Mouse (Mus musculus) brain, embryonic 14.5 days (tissue): ENCODE results near the gene Abi3bp. TPM values are rescaled to one million over a fixed set of nuclear protein-coding genes. Genes with fewer than 3 reads are reported as not detected.

Experiments used
- DNase-seq: peaks from one replicate; pipeline ENCODE4 v3.0.0-alpha.2; 2011; ENCODE audit warnings: low read depth
- CTCF ChIP-seq: fragments of 200-500 bp; IDR thresholded peaks from 2 replicates; pipeline ENCODE4 v1.5.1; 2012; ENCODE audit warnings: inconsistent platforms, mild to moderate bottlenecking, moderate library complexity, borderline replicate concordance; ENCODE audit not compliant: insufficient read depth, insufficient read length; ENCODE audit errors: extremely low read depth
- POLR2A ChIP-seq: fragments of 200-500 bp; IDR thresholded peaks from 2 replicates; pipeline ENCODE4 v1.6.1; 2012; ENCODE audit warnings: mild to moderate bottlenecking, inconsistent platforms, borderline replicate concordance; ENCODE audit not compliant: poor library complexity, insufficient read depth, insufficient read length, severe bottlenecking; ENCODE audit errors: extremely low read depth
- polyA plus RNA-seq: library from polyadenylated mRNA; depleted of rRNA; stranded (reverse); fragments of >200 nt; gene quantifications from 2 replicates; pipeline ENCODE4 v1.2.3, GENCODE M21; 2012; rRNA removed

The Abi3bp gene
- 0.42 and 0.57 TPM in 2 replicates for polyA plus RNA-seq

GRCm38 (mm10) chr16:56477677-56478574, at the start of gene Abi3bp:
Gene Abi3bp, plus strand, starts transcription at chr16:56477878.
- TF ChIP-seq POLR2A (no peak), CTCF (no peak)
- peak; percentile 20 for DNase-seq

DNA sequence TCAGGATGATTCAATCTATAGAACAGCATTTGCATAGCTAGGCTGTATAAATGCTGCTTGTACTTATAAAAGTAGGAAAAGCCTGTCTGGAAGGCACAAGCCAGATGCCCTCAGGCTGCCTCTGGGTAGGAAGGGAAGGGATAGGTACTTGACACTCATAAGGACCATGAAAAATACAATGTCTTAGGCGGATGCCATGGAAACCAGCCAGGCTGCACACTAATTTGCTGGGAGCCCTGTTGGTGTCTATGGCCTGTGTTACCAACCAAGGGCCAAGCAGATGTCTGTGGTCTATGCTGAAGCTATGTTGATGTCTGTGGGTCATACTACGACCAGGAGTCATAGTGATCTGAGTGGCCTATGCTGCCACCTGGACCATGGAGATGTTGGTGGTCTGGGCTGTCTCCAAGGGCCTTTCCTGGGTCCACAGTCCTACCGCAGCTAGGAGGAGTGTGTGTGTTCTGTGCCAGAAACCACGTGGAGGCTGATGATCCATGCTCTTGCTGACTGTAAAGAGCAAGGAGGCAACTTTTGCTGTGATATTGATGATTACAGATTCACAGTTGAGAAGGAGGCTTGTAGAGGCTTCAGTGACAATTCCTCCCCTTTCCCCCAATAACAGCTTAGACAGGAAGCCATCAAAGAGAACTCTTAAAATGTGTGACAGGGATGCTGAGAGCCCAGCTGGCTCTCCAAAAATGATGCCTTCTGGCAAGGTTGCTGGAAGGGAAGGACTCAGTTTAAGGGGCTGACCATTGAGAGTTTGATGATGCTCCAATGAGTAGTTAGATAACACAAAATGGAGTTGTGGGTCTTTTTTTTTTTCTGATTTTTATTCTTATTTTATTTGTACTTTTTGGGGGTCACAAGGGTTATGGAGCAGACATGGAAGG, 42.1 kb upstream of the Abi3bp start:
- TF ChIP-seq POLR2A (no peak), CTCF (no peak)
- DNase-seq: peak; percentile 9

GRCm38 (mm10) chr16:56440243-56440642, 37.4 kb upstream of the Abi3bp start:
- no peak for DNase-seq
- TF ChIP-seq POLR2A (no peak), CTCF (no peak)

GRCm38 (mm10) chr16:56441113-56441512, 36.6 kb upstream of the Abi3bp start:
- TF ChIP-seq POLR2A (no peak), CTCF (no peak)
- DNase-seq: no peak

GRCm38 (mm10) chr16:56441658-56442344, 35.9 kb upstream of the Abi3bp start:
- no peak for TF ChIP-seq POLR2A
- no peak for TF ChIP-seq CTCF
- DNase-seq: no peak

- no peak for TF ChIP-seq CTCF
- TF ChIP-seq POLR2A: no peak
Observed at GRCm38 (mm10) chr16:56451482-56451881, 26.2 kb upstream of the Abi3bp start.

GRCm38 (mm10) chr16:56451923-56452322, 25.8 kb upstream of the Abi3bp start:
- TF ChIP-seq CTCF (no peak), POLR2A (no peak)

More at GRCm38 (mm10) chr16:56451482-56451881, 26.2 kb upstream of the Abi3bp start:
- no peak for DNase-seq

GRCm38 (mm10) chr16:56458052-56458754, 19.5 kb upstream of the Abi3bp start:
- DNase-seq: no peak
- no peak for TF ChIP-seq CTCF
- TF ChIP-seq POLR2A: no peak

More at GRCm38 (mm10) chr16:56451923-56452322, 25.8 kb upstream of the Abi3bp start:
- DNase-seq: no peak

- DNase-seq: no peak
- TF ChIP-seq POLR2A (no peak), CTCF (no peak)
Observed at GRCm38 (mm10) chr16:56473160-56473559, 4.5 kb upstream of the Abi3bp start.

GRCm38 (mm10) chr16:56475676-56476075, 2.0 kb upstream of the Abi3bp start:
- TF ChIP-seq POLR2A (no peak), CTCF (no peak)
- DNase-seq: no peak

- DNase-seq: no peak
- TF ChIP-seq POLR2A: no peak
- no peak for TF ChIP-seq CTCF
Observed at GRCm38 (mm10) chr16:56478575-56479191, 1.0 kb downstream of the Abi3bp start.

GRCm38 (mm10) chr16:56483466-56483865, 5.8 kb downstream of the Abi3bp start:
- no peak for DNase-seq
- no peak for TF ChIP-seq POLR2A
- no peak for TF ChIP-seq CTCF

- peak; percentile 39 for DNase-seq
- TF ChIP-seq CTCF (no peak), POLR2A (no peak)
Observed at GRCm38 (mm10) chr16:56486461-56486860, 8.8 kb downstream of the Abi3bp start.
